In genomic region chr7:139020884-139021283, GRCm38 (mm10) we compare ENCODE assay signal across 8 mouse cellular contexts.
A peak's percentile ranks its signal among the peaks of the same experiment; 100 is the strongest.
DNase-seq lines count a peak whose midpoint lies in the region; ATAC-seq and TF ChIP-seq lines count a peak whose summit lies in the region.

No protein-coding gene starts in this region.

- H3K36me3 ChIP-seq in heart, embryonic 13.5 days, result no peaks in the 10 kb centered on the region
- H3K36me3 ChIP-seq in heart, adult 2 months (ENCODE audit: control insufficient read depth, insufficient read depth, low read length), result no peaks in the 10 kb centered on the region
- no peaks in the 10 kb centered on the region for H3K36me3 ChIP-seq in embryonic facial prominence, embryonic 12.5 days
- H3K36me3 ChIP-seq in kidney, embryonic 15.5 days, result no peaks in the 10 kb centered on the region

- TF ChIP-seq EP300 in heart, adult 2 months (IDR thresholded peaks at IDR 0.05; ENCODE audit: insufficient read depth, low read depth, low read length), result no peak

- no peak for TF ChIP-seq CTCF in heart, adult 2 months (IDR thresholded peaks at IDR 0.05)

- no peak for TF ChIP-seq POLR2A in heart, adult 2 months (IDR thresholded peaks at IDR 0.05; ENCODE audit: insufficient read depth, low read depth, low read length)

- H3K27ac ChIP-seq in heart, embryonic 13.5 days (replicated peaks), result no peak overlapping the region
- H3K27ac ChIP-seq in heart, adult 2 months, result no peak overlapping the region
- no peak overlapping the region for H3K27ac ChIP-seq in embryonic facial prominence, embryonic 12.5 days
- no peak overlapping the region for H3K27ac ChIP-seq in kidney, embryonic 15.5 days

- intact Hi-C loops in heart, adult 2 months (cut with DNase I), result no loop called here

- H3K4me1 ChIP-seq in heart, embryonic 13.5 days, result peaks cover 17% of the 10 kb centered on the region
- no peaks in the 10 kb centered on the region for H3K4me1 ChIP-seq in heart, adult 2 months (ENCODE audit: control insufficient read depth, insufficient read depth, low read length)
- H3K4me1 ChIP-seq in embryonic facial prominence, embryonic 12.5 days, result peaks cover 13% of the 10 kb centered on the region
- H3K4me1 ChIP-seq in kidney, embryonic 15.5 days, result peaks cover 25% of the 10 kb centered on the region

- ATAC-seq in heart, embryonic 13.5 days (ENCODE audit: extremely low read depth, insufficient number of reproducible peaks, low FRiP score, low TSS enrichment), result no peak
- ATAC-seq in embryonic facial prominence, embryonic 12.5 days (ENCODE audit: insufficient number of reproducible peaks, insufficient read depth, low FRiP score, low TSS enrichment), result no peak
- no peak for ATAC-seq in kidney, embryonic 15.5 days (replicated peaks; ENCODE audit: low FRiP score)
- ATAC-seq in megakaryocyte-erythroid progenitor cell, adult 5-6 weeks (replicated peaks; ENCODE audit: low FRiP score, low TSS enrichment, poor library complexity, severe bottlenecking), result peak; percentile 58
- ATAC-seq in monocyte, adult 5-6 weeks (replicated peaks; ENCODE audit: insufficient number of reproducible peaks, low FRiP score, low TSS enrichment, poor library complexity, severe bottlenecking), result no peak

- peak overlapping the region; percentile 50 for H3K4me2 ChIP-seq in heart, embryonic 13.5 days
- peak overlapping the region; percentile 34 for H3K4me2 ChIP-seq in embryonic facial prominence, embryonic 12.5 days (replicated peaks)
- H3K4me2 ChIP-seq in kidney, embryonic 15.5 days, result peak overlapping the region; percentile 48

- H3K4me3 ChIP-seq in heart, embryonic 13.5 days, result peak overlapping the region; percentile 24
- H3K4me3 ChIP-seq in heart, adult 2 months, result no peak overlapping the region
- no peak overlapping the region for H3K4me3 ChIP-seq in embryonic facial prominence, embryonic 12.5 days
- H3K4me3 ChIP-seq in kidney, embryonic 15.5 days (replicated peaks), result peak overlapping the region; percentile 14

- no peak overlapping the region for H3K9ac ChIP-seq in heart, embryonic 13.5 days
- H3K9ac ChIP-seq in heart, adult 2 months (ENCODE audit: low read depth, low read length), result no peak overlapping the region
- no peak overlapping the region for H3K9ac ChIP-seq in embryonic facial prominence, embryonic 12.5 days
- no peak overlapping the region for H3K9ac ChIP-seq in kidney, embryonic 15.5 days

- no peak for DNase-seq in heart, adult 2 months
- no peak for DNase-seq in urinary bladder, postnatal 36 days (ENCODE audit: low spot score in 2 of 2)
- DNase-seq in urinary bladder, postnatal 25 days (ENCODE audit: low spot score), result no peak

- H3K79me2 ChIP-seq in heart, adult 2 months (replicated peaks; ENCODE audit: control insufficient read depth, insufficient read depth, low read length), result no peaks in the 10 kb centered on the region

- WGBS in heart, embryonic 13.5 days, result 17% methylated on average over 20 of the region's 20 CpGs
- WGBS in heart, adult 2 months, result 18% methylated on average over 20 of the region's 20 CpGs
- 8% methylated on average over 19 of the region's 20 CpGs for WGBS in embryonic facial prominence, embryonic 12.5 days
- 8% methylated on average over 20 of the region's 20 CpGs for WGBS in kidney, embryonic 15.5 days

- no peaks in the 10 kb centered on the region for H3K9me3 ChIP-seq in heart, embryonic 13.5 days
- no peaks in the 10 kb centered on the region for H3K9me3 ChIP-seq in embryonic facial prominence, embryonic 12.5 days
- H3K9me3 ChIP-seq in kidney, embryonic 15.5 days (replicated peaks), result no peaks in the 10 kb centered on the region

- peaks cover 9% of the 10 kb centered on the region; the same call in 1 of the 2 replicates for H3K27me3 ChIP-seq in heart, embryonic 13.5 days (replicated peaks)
- no peaks in the 10 kb centered on the region for H3K27me3 ChIP-seq in heart, adult 2 months (ENCODE audit: control insufficient read depth, insufficient read depth, low read length)
- 0 out of 2 replicates have a peak, but pooled peaks cover 4% of the 10 kb centered on the region for H3K27me3 ChIP-seq in embryonic facial prominence, embryonic 12.5 days
- no peaks in the 10 kb centered on the region for H3K27me3 ChIP-seq in kidney, embryonic 15.5 days

Comparison
In these comparisons a context has a peak if more than half of its experiments do, and no peak if none do; other contexts are left out.
1. H3K4me3 ChIP-seq: peak in heart, embryonic 13.5 days (single experiment) and kidney, embryonic 15.5 days (single experiment); none in heart, adult 2 months (single experiment) and embryonic facial prominence, embryonic 12.5 days (single experiment).
2. Peak in every context shown above with its lines, with median percentiles within 50 percentile points of each other: H3K4me2 ChIP-seq.